Mouse (Mus musculus) skeletal muscle tissue, adult 2 months (tissue): Measurements from ENCODE around the gene Vsnl1.

Experiments used
- DNase-seq: peaks from one replicate; pipeline ENCODE4 v3.0.0-alpha.2; 2012; ENCODE audit warnings: low read depth, low spot score

The Vsnl1 gene

DNA sequence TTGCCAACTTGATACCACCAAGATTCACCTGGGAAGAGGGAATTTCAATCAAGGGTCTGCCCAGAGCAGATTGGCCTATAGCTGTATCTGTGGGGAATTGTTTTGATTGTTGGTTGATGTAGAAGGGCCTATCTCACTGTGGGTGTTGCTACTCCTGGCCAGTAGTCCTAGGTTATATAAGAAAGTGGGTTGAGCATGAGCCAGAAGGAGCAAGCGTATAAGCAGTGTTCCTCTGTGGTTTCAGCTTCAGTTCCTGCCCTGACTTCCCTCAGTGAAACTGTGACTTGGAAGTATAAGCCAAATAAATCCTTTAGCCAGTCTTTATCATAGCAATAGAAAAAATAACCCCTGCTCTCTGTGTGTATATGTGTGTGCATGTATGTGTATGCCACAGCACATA lies 51.7 kb downstream of the Vsnl1 start:
- DNase-seq, result no peak

DNA sequence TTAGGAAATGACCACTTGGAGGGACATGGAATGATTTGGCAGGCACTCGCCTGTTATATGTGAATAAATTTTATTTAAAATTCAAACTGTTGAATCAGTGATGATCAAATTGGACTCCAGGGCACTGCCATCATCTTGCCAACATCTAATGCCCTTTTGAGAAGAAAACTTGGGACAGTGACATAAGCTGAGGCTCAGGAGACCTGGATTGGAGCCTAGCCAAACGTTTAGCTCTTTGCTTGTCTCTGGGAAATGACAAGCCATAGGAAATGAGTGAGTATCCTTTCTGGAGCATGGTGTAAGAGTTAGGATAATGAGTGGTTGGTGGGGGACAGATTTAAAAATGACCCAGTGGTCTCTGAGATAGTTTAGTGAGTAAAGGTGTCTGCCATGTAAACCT lies 57.0 kb downstream of the Vsnl1 start:
- DNase-seq, result no peak

DNA sequence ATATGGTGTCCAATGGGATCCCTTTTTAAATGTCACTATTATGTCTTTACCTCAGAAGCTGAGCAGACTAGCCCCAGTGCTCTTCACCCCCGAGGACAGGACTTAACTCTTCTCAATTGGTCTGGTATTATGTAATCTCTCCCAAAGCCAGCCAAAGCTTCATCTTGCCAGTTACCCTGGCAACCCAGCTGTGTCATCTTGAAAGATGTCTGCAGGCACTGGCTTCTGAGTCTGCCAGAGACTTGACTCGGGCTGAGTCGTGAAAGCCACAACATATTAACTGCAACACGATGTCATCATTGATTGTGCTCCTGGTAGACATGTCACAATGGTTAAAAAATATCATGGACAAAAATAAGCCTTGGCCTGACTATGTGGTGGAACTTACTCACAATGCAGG lies 66.4 kb downstream of the Vsnl1 start:
- peak; percentile 13 for DNase-seq

DNA sequence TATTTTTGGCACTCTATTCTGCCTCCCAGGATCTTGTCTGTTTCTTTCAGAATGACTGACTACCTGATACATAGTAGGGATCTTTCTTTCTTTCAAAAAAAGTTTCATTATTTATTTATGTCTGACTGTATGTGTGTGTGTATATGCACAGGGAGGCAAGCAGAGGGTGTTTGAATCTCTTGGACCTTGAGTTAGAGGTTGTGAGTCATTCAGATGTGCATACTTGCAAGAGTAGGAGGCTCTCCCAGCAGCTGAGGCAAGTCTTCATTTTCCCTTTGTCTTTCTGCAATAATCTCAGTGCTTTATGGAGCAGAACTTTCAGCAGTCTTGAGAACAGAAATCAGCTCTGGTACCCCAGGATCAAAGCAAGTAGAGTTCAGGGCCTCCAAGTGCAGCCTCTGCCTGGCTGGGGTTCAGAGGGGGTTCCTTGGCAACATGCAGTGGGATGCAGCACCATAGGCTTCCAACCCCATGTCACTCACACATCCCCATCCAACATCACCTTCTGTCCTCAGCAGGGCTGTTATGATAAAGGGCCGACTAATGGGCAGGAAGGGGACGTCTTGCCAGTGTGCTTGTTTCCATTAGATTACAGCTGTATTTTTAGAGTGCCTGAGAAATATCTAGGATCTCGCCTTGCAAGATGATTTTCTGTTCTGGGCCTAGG lies 69.2 kb downstream of the Vsnl1 start:
- DNase-seq, result no peak

DNA sequence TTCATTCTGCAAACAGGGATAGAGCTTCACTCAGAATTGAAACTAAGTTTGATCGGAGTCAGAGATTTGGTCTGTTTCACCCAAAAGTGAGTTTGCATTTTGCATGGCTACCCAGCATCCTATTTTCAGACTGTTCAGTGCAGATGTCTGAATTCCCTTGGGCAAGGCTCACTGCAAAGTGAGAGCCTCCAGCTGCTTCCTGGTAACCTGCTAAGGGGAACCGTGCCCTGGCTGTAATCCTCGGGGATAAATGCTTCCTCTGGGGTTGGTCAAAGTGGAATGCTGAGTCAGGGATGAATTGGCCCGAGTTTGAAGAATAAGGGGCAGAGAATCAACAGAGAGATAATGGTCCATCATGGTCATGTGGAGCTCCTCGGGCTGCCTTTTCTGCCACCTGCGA lies 71.5 kb downstream of the Vsnl1 start:
- DNase-seq, result peak; percentile 4

DNA sequence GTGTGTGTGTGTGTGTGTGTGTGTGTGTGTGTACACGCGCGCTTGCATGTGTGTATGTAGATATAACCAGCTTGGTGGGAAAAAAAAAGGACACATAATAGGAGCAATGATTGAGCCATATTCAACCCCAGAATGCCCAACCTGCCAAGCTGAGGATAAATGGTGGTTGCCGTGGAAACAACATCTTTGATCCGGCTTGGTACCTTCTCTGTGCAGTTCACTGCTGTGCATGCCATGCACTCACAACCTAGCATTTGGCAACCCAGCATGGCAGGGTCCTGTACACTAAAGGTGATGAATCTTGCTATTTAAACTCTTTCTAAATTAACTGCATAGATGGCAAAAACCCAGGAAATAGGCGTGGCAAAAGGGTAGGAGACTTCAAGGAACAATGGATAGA lies 74.0 kb downstream of the Vsnl1 start:
- no peak for DNase-seq

DNA sequence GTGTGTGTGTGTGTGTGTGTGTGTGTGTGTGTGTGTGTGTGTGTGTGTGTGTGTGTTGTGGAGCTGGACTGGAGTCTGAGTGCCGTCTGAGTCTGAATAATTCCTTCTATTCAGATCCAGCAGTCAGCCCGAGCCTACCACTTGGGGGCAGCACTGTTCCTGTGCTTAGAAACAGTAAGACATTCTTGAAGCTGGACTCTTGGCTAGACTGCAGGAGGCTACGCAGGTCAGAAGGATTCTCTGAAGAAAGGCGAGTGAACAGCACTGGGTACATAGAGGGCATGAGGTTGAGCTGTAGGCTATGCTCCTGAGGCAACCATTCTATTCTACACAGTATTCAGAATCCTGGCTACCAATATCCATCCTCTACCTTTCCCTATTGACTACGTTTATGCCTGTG lies 85.5 kb downstream of the Vsnl1 start:
- peak; percentile 25 for DNase-seq

DNA sequence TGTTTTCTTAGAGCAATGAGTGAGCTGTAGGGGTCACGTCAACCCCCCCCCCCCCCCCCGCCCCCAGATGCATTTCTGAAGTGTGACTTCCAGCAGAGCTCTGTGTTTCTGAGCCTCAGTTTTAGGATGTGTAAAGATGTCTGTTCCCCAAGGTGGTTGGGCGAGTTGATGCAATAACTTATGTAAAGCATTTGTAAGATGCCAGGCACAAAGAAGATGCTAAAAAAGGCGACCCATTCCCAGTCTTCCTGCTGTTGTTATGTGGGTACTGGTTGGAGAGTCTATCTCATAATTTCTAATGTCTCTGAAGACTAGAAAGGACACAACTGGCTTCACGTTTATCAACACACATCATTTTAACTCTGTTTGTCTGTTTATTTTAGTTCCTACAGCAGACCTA lies 86.5 kb downstream of the Vsnl1 start:
- no peak for DNase-seq

DNA sequence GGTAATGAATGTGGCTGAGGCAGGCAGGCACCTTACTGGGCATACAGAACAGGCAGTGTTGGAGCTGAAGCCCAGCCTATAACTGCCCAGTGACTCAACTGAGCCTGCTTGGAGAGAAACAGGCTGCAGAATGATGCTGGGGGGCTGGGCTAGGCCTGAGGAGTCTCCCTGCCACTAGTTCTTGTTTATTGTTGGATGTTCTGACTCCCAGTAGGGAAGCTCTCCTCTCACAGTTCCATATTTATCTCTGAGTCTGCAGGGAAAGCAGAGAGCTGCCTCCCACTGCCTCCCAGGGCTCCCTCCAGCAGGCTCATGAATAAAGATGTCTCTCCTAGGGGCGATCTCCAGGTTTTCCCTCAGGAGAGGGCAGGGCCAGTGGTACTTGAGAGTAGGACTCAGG lies 88.0 kb downstream of the Vsnl1 start:
- DNase-seq, result no peak

DNA sequence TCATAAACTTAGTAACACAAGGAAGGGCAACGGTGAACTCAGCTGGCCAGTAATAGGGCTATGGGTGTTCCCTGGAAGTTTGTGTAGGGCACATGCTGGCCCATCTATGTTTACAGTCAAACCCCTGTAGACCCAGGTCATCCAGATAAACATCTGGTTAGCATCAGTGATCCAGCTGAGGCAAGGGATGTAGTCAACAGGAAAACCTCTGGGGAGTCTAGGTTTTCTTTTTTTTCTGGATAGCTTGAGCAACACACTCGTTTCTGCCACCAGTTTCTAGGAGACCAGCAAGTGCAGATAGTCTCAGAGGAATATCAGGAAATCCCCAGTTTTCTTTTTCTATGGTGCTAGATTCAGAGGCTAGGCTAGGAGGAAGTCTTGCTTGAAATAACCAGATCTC lies 90.5 kb downstream of the Vsnl1 start:
- DNase-seq, result peak; percentile 66

DNA sequence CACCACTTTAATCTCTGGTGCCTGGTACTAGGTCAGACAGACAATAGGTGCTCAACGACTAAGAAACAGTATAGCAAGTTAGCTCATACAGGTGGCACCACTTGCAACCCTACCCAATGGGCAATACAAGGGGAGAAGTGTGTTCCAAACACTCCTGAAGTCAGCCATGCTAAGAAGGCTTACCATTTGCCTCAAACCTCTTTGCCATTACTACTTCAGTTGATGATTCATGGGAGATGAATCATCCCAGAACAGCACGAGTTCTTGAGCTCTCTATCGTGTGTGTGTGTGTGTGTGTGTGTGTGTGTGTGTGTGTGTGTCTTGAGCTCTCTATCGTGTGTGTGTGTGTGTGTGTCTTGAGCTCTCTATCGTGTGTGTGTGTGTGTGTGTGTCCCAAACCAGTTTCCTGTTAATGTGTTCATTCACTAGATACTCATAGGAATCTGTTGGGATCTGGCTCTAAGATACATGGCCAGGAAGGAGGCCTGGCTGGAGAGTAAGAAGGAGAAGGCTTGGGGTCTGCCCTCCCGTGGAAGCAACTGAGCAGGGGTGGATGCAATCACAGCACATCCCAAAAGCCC lies 94.3 kb downstream of the Vsnl1 start:
- DNase-seq, result no peak

DNA sequence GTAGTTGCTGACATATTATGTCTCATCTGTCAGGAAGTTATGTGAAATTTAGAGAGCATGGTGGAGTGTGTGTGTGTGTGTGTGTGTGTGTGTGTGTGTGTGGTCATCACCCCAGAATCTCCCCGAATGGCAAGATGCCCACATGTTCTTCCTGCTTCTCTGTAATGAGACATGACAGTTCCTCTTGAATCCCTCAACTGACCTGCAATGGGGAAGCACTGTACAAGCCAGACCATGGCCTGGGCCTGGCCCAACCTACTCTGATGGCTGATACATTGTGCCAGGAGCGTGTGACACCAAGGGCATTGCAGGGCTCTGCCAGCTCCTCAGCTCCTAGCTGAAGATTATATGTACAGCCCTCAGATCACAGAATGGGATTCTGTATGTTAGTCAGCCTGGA lies 98.2 kb downstream of the Vsnl1 start:
- DNase-seq, result no peak

DNA sequence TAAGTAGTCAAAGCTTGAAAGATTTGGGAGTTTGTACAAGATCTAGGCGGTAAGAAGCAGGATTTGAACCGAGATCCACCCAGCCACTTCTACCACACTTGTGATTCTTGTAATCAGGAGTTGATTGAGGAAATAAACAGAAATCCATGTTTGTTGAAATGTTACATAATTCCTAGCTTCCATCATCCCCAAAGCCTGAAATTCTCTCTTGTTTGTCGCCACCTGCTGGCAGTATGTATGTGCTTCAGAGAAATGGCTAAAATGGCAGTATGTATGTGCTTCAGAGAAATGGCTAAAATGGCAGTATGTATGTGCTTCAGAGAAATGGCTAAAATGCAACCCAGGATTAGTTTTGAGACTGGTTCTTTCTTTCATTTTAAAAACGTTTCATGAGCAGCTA lies 99.6 kb downstream of the Vsnl1 start:
- peak; percentile 46 for DNase-seq

DNA sequence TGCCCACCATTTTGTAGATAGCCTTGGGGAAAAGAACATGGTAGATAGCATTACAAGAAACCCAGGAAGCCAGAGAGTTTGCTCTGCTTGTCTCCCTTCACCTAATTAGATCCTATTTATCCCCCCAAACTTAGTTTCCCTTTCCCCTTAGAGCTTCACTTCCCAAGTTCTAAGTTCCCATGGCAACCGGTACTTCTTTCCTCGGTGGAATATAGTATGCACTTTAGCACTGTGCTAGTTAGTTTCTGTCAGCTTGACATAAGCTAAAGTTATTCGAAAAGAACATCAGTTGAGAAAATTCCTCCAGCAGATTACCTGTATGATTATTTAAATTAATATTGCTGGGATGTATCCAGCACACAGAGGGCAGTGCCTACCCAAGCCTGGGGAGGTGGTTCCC lies 109.9 kb downstream of the Vsnl1 start:
- DNase-seq, result no peak

DNA sequence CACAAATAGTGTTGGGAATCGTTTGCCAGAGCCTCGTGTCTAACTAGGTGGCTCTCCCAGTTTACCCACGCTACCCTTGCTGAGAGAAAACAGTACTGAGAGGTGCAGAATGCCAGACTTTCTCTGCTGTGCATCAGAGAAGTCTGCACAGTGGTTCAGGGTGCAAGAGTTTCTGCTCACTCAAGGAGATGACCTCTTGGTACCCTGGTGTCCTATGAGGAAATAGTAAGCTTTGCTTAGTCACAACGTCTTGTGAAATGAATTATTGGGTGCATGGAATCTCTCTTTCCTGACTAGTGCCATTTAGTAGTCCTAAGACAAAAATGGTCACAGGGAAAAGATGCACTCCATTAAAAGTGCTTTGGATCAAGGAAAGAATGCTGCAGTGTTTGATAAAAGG lies 111.9 kb downstream of the Vsnl1 start:
- no peak for DNase-seq

DNA sequence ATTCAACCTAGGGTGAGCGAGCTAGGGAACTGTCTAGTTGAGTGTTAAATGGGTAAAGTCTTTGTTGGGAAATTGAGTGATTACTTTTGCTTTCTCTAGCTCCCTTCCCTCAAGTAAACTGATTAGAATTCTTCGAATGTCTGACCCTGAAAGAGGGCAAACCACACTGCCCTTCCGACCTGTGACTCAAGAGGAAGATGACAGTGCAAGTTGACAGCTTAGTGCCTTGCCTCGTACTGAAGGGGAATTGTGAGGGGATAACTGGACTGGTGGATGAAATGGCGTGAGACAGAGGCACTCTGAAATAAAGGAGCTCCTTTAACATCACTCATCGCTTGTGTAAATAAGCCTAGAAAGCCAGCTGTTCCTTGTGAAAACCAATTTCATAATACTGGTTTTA lies 118.7 kb downstream of the Vsnl1 start:
- DNase-seq, result no peak

DNA sequence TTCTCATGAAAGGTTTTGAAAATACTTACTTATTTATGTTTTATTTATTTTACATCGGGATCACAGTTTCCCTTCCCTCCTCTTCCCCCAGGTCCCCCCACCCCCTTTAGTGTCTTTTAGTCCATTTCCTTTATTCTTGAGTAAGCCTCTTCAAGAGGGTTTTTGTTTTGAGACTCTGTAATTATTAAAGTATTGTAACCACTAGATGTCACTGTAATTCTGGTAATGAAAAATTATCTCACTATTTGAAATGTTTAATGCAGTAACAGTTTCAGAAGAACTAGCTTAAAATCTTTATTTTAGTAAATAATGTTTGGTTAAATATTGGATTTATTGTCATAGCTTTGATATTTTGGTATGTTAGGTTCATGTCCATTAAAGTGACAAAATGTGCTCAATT lies 122.6 kb downstream of the Vsnl1 start:
- DNase-seq, result no peak

DNA sequence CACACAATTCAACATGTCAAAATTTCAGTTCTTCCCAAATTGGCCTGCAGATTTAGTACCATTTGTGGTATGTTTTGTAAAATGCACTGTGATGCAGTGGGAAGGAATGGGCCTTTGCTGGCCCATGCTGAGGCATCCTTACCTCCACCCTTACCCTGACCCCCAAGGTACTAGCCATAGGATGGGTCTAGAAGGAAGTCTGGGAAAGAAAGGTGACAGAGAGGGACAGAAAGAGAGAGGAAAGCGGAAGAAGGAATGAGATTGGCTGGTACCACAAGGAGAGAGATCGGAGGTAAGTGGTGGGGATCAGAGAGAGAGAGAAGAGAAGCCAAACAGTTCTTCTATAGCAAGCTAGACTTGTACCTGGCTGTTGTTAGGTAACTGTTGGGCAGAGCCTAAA lies 125.3 kb downstream of the Vsnl1 start:
- DNase-seq, result no peak

DNA sequence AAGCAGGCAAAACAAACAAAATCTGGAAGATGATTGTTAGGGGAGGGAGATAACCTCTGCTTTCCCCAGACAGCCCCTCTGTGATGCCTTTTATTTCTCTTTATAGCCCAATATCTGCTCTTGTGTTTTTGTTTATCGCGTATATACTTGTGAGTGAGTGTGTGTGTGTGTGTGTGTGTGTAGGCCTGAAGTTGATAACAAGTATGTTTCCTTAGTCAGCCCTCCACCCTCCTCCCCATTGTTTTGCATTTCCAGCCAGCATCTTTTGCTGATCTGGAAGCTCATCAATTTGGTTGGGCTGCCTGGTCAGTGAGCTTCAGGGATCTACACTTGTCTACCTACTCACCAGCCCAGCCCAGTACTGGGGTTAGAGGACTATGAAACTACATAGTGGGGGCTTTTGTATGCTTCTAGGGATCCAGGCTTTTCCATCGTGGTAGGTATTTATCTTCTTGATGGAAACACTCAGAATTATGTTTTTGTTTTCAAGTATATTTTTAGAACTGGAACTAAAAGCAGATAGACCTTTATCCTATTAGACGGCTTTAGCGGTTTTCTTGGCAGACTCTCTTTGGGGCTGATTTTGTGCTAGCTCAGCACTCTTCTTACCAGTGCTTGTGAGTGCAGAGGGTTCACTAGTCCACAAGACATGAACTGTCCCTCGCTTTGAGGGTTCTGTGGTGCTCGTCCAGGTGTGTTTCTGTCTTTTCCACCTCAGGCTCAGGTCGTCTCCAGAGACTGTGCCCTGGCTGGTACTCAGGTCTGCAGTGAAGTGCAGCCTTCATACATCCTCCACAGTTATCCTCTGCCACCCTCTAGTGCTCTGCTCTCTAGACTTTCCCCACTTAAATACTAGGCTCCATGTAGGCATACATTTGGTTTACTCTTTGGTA lies 129.4 kb downstream of the Vsnl1 start:
- DNase-seq, result no peak

DNA sequence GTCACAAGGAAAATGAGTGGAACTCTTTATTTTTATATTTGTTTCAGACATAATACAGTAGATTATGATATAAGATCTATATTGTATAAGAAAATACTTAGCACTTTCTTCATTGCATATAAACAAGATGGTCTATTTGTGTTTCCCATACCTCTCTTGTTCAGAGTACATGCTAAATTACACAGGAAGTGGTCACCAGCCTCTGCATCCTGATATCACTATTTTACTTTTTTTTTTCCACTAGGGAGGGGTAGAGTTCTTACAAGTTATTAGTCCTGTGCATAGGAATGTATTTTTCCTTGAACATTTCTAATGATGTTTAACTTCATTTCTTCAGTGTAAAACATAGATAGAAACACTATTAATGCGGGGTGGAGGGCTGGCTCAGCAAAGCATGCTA lies 135.6 kb downstream of the Vsnl1 start:
- DNase-seq, result no peak

DNA sequence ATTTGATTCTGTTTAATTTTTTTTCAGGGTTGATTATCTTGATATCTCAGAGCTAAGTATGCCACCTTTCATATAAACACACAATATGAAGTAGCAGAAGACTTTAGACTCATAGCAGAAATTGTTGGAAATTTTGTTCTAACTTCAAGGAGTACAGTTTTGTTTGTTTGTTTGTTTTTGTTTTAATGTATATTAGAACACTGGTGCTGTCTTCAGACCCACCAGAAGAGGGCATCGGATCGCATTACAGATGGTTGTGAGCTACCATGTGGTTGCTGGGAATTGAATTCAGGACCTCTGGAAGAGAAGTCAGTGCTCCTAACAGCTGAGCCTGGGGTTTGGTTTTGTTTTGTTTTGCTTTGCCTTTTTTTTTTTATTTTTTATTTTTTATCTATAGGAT lies 150.0 kb downstream of the Vsnl1 start:
- no peak for DNase-seq

DNA sequence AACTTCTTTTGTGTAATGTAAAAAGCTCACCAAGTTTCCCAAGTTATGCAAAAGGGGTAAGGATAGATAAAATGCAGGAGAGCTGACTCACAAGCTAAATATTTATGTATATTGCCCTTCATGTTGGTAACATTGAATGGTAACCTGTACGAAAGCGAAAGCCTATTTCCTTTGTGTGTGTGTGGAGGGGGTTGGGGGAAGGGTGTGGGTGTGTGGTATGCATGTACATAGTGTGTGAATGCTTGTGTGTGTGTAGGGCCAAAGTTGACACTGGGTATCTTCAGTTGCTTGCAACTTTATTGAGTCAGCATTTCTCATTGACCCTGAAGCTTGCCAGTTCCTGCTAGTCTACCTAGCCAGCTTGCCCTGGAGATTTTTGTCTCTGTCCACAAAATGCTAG lies 154.8 kb downstream of the Vsnl1 start:
- DNase-seq, result no peak

DNA sequence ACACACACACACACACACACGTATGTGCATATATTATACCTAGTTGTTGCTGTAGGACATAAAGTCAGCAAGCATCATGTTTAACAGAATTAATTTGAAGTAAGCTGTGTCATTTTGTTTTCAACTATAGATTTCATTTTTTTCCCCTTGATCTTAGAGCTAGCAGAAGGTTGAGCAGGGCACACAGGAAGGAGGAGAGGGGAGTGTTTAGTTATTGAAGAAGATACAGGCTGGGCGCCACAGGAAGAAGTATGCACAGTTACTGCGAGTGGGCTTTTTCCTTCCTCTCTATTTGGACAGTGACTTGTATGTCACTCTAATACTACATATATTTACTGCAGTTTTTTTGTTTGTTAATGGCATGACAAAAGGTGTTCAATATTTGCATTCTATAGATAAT lies 156.5 kb downstream of the Vsnl1 start:
- DNase-seq, result no peak
